14 mouse cellular contexts compared by ENCODE assay signal in genomic region chr11:75033581-75034067, GRCm38 (mm10).
A peak's percentile ranks its signal among the peaks of the same experiment; 100 is the strongest.
DNase-seq lines count a peak whose midpoint lies in the region; ATAC-seq and TF ChIP-seq lines count a peak whose summit lies in the region.
"Had no signal": no experiment of that assay in that cellular context is flagged by ENCODE, and none has a peak within 500 bp of the region (broad histone marks: within the 10 kb centered on the region; RNA-seq: fewer than 3 reads in every experiment).

No protein-coding gene starts in this region.

- H3K27ac ChIP-seq in heart, embryonic 13.5 days (replicated peaks), result peak overlapping the region; percentile 59
- no peak overlapping the region for H3K27ac ChIP-seq in midbrain, postnatal 0 days (ENCODE audit: low read depth, low read length)
- H3K27ac ChIP-seq: hindbrain, embryonic 12.5 days had no signal

- no peak overlapping the region for H3K4me3 ChIP-seq in heart, embryonic 13.5 days
- H3K4me3 ChIP-seq in midbrain, postnatal 0 days (ENCODE audit: low read depth, low read length), result no peak overlapping the region
- H3K4me3 ChIP-seq: erythroblast, embryonic 14.5 days; hindbrain, embryonic 12.5 days; megakaryocyte, embryonic 14.5 days had no signal

- no peak for ATAC-seq in heart, embryonic 13.5 days (ENCODE audit: extremely low read depth, insufficient number of reproducible peaks, low FRiP score, low TSS enrichment)
- ATAC-seq in midbrain, postnatal 0 days (ENCODE audit: low FRiP score), result no peak

- no peaks in the 10 kb centered on the region for H3K27me3 ChIP-seq in heart, embryonic 13.5 days (replicated peaks)
- no peaks in the 10 kb centered on the region for H3K27me3 ChIP-seq in midbrain, postnatal 0 days (ENCODE audit: insufficient read depth, low read length)
- H3K27me3 ChIP-seq: hindbrain, embryonic 12.5 days; megakaryocyte, embryonic 14.5 days had no signal

- 48% methylated on average over 5 of the region's 5 CpGs for WGBS in heart, embryonic 13.5 days
- WGBS in midbrain, postnatal 0 days, result 91% methylated on average over 5 of the region's 5 CpGs

- no peak overlapping the region for H3K4me2 ChIP-seq in heart, embryonic 13.5 days
- no peak overlapping the region for H3K4me2 ChIP-seq in midbrain, postnatal 0 days (ENCODE audit: low read depth, low read length, poor library complexity, severe bottlenecking)
- H3K4me2 ChIP-seq: hindbrain, embryonic 12.5 days had no signal

- peaks cover 30% of the 10 kb centered on the region for H3K4me1 ChIP-seq in heart, embryonic 13.5 days
- no peaks in the 10 kb centered on the region for H3K4me1 ChIP-seq in midbrain, postnatal 0 days (ENCODE audit: insufficient read depth, low read length)

- H3K9ac ChIP-seq in heart, embryonic 13.5 days, result no peak overlapping the region
- H3K9ac ChIP-seq in midbrain, postnatal 0 days (replicated peaks; ENCODE audit: low read length, poor library complexity, severe bottlenecking), result no peak overlapping the region
- H3K9ac ChIP-seq: hindbrain, embryonic 12.5 days had no signal

- peaks cover 3% of the 10 kb centered on the region for H3K36me3 ChIP-seq in heart, embryonic 13.5 days
- H3K36me3 ChIP-seq in midbrain, postnatal 0 days (ENCODE audit: insufficient read depth, low read length), result 0 out of 2 replicates have a peak, but pooled peaks cover 2% of the 10 kb centered on the region

- no peaks in the 10 kb centered on the region for H3K9me3 ChIP-seq in heart, embryonic 13.5 days
- no peaks in the 10 kb centered on the region for H3K9me3 ChIP-seq in midbrain, postnatal 0 days (ENCODE audit: low read length)
- H3K9me3 ChIP-seq: hindbrain, embryonic 12.5 days; megakaryocyte, embryonic 14.5 days had no signal

- DNase-seq in cerebellum, postnatal 14 days, result peak; percentile 49 to 57
- no peak for DNase-seq in cerebellum, adult 11 months
- no peak for DNase-seq in heart, adult 8-10 months (ENCODE audit: low spot score)
- peak; percentile 27 for DNase-seq in testis, postnatal 10 days (ENCODE audit: low spot score)
- no peak for DNase-seq in testis, postnatal 14 days (ENCODE audit: low spot score)
- no peak for DNase-seq in neural tube, embryonic 10.5 days (ENCODE audit: extremely low spot score, low spot score)
- DNase-seq in midbrain, postnatal 0 days (ENCODE audit: low spot score), result no peak
- DNase-seq: kidney, adult 9 months; layer of hippocampus, postnatal 36 days; right cerebral cortex, postnatal 4 days had no signal

- TF ChIP-seq CTCF in midbrain, postnatal 0 days (IDR thresholded peaks at IDR 0.05), result no peak

Comparison
In these comparisons a context has a peak if more than half of its experiments do, and no peak if none do; other contexts are left out.
1. DNase-seq: peak in cerebellum, postnatal 14 days (2 of 2) and testis, postnatal 10 days (single experiment); none in cerebellum, adult 11 months (single experiment), heart, adult 8-10 months (single experiment), testis, postnatal 14 days (single experiment), neural tube, embryonic 10.5 days (single experiment) and midbrain, postnatal 0 days (single experiment).